Mouse (Mus musculus) stomach, postnatal 0 days (tissue): Measurements from ENCODE around the gene Kctd2. TPM values are rescaled to one million over a fixed set of nuclear protein-coding genes. Genes with fewer than 3 reads are reported as not detected.
"Not testable (repeated sequence)": the region's sequence is repeated elsewhere in the genome, so short reads cannot be mapped to it uniquely, and the experiment has no call there.

ENCODE experiments used
- ATAC-seq: fragments of 200-750 bp; cut with Nextera tagmentation; 2 replicates; pipeline ENCODE4 v1.8.0; 2017; ENCODE audit not compliant: low FRiP score, low TSS enrichment
- DNase-seq: peaks from one replicate; pipeline ENCODE4 v3.0.0-alpha.2; 2016; ENCODE audit warnings: low spot score
- H3K27ac ChIP-seq: fragments of 300-500 bp; sonication (generic); replicated peaks from 2 replicates; pipeline ENCODE4 v1.5.1; 2014; ENCODE audit warnings: mild to moderate bottlenecking, control low read depth
- H3K27me3 ChIP-seq: fragments of 300-500 bp; sonication (generic); 2 replicates; pipeline ENCODE4 v1.6.1; 2014; ENCODE audit warnings: low read length; ENCODE audit not compliant: control insufficient read depth, insufficient read depth
- H3K36me3 ChIP-seq: fragments of 300-500 bp; sonication (generic); 2 replicates; pipeline ENCODE4 v1.6.1; 2014; ENCODE audit warnings: low read length, mixed read lengths; ENCODE audit not compliant: control insufficient read depth, insufficient read depth
- H3K4me1 ChIP-seq: fragments of 300-500 bp; sonication (generic); replicated peaks from 2 replicates; pipeline ENCODE4 v1.6.1; 2014; ENCODE audit warnings: antibody characterized with exemption; ENCODE audit not compliant: control insufficient read depth, insufficient read depth
- H3K4me2 ChIP-seq: fragments of 300-500 bp; sonication (generic); replicated peaks from 2 replicates; pipeline ENCODE4 v1.6.1; 2014; ENCODE audit warnings: low read depth, mild to moderate bottlenecking, control low read depth, moderate library complexity
- H3K4me3 ChIP-seq: fragments of 300-500 bp; sonication (generic); 2 replicates; pipeline ENCODE4 v1.5.1; 2014; ENCODE audit warnings: low read depth, low read length, control low read depth
- H3K9ac ChIP-seq: fragments of 300-500 bp; sonication (generic); 2 replicates; pipeline ENCODE4 v1.6.1; 2014; ENCODE audit warnings: mild to moderate bottlenecking, low read length, control low read depth, mixed read lengths
- H3K9me3 ChIP-seq: fragments of 300-500 bp; sonication (generic); 2 replicates; pipeline ENCODE4 v1.6.1; 2016; ENCODE audit warnings: low read length; ENCODE audit not compliant: control insufficient read depth
- CTCF ChIP-seq: IDR thresholded peaks from 2 replicates; pipeline ENCODE4 v1.5.1; 2016; ENCODE audit warnings: antibody characterized with exemption, low read depth, mild to moderate bottlenecking, moderate library complexity
- EP300 ChIP-seq: optimal IDR thresholded peaks from 2 replicates; pipeline ENCODE3; 2016; ENCODE audit warnings: antibody characterized with exemption
- WGBS: fragments of 180-500 bp; shearing (Covaris S2); extraction: QIAGEN DNeasy Blood & Tissue Kit; methylation state at CpG from one replicate; pipeline ENCODE4 v1.1.7; 2014; 5-methylcytosine and 5-hydroxymethylcytosine counted together
- polyA plus RNA-seq: library from polyadenylated mRNA; unstranded; fragments of >200 nt; fragmentation: Nextera tagmentation; extraction: Ambion mirVana; gene quantifications from 2 replicates; pipeline ENCODE4 v1.2.1, GENCODE M21; 2015

The Kctd2 gene
- polyA plus RNA-seq, 1 experiment from 2014 or later = 11.6 TPM

DNA sequence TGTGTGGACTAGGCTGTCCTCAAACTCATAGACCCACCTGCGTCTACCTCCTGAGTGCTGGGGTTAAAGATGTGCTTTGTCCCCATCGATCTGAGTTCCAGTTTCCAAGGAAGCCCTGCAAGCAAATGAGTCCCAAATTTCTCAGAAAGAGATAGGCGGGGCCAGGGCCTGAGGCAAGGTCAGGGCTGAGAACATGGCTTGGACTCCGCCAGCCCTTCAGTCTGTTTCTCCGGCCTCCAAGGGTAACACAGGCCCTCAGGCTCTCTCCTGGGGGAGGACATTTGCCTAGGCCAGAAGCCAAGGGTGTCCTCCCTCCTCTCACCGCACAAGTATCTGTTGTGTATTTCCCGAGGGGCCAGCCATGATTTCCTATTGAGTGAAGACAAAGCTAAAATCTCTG, 52.3 kb downstream of the Kctd2 start:
- no peak overlapping the region; the same call in 1 of the 2 replicates for H3K27ac ChIP-seq
- H3K36me3 ChIP-seq = no peaks in the 10 kb centered on the region
- ATAC-seq (no peak), DNase-seq (no peak)
- WGBS = 71% methylated on average over 7 of the region's 7 CpGs
- TF ChIP-seq CTCF = no peak
- TF ChIP-seq EP300 = no peak
- no peak overlapping the region for H3K9ac ChIP-seq
- H3K27me3 ChIP-seq = no peaks in the 10 kb centered on the region
- H3K4me1 ChIP-seq = peaks cover 4% of the 10 kb centered on the region; the same call in 1 of the 2 replicates
- no peak overlapping the region for H3K4me2 ChIP-seq
- no peak overlapping the region for H3K4me3 ChIP-seq
- no peaks in the 10 kb centered on the region for H3K9me3 ChIP-seq

- 17% methylated on average over 15 of the region's 15 CpGs for WGBS
- Histone ChIP-seq H3K9me3 (no peaks in the 10 kb centered on the region), H3K4me1 (peaks cover 4% of the 10 kb centered on the region; the same call in 1 of the 2 replicates), H3K27me3 (no peaks in the 10 kb centered on the region), H3K4me3 (no peak overlapping the region), H3K27ac (peak overlapping the region; percentile 24), H3K4me2 (peak overlapping the region; percentile 8; the same call in 1 of the 2 replicates), H3K36me3 (no peaks in the 10 kb centered on the region), H3K9ac (no peak overlapping the region)
- ATAC-seq (peak; percentile 57), DNase-seq (peak; percentile 93)
- TF ChIP-seq EP300 (no peak), CTCF (peak; percentile 98)
Measured at GRCm38 (mm10) chr11:115473626-115474275, 53.8 kb downstream of the Kctd2 start.

DNA sequence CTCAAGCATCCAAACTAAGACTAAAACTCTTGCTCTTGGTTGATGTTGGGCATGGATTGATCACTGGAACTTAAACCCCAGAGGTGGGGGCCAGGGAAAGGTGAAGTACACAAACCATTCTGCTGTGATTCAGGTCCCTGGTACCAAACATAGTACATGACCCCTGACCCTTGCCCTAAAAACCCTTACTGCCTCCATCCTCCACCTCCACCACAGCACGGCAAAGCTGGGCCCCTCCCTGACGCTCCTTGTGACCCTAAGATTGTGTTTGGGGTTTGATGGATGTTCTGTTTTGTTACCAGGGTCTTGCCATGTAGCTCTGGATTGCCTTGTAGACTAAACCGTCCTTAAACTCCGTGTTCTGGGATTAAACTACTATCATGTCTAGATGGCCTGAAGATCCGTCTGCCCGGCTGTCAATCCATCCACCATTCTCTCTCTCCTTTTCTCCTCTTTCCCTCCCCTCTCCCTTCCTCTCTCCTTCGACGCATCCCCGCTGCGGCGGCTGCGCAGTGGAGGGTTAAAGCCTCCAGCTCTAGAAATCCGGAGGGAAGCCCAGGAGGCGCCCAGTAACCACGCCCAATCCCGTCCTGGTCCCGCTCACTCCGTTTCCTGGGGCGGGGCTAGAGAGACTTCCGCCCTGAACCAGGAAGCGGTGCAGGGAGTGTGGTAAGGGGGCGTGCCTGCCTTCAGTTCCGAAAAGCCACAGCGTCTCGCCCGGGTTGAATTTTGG, 55.3 kb downstream of the Kctd2 start, which contains the start of gene Armc7:
Gene Armc7, plus strand, starts transcription at position 643 of the 733 bp plus-strand sequence.
- Histone ChIP-seq H3K4me3 (peak within 1 kb of the TSS; percentile 81), H3K36me3 (no peaks in the 10 kb centered on the region), H3K4me2 (peak within 1 kb of the TSS; percentile 94), H3K4me1 (peaks cover 4% of the 10 kb centered on the region; the same call in 1 of the 2 replicates), H3K9ac (peak within 1 kb of the TSS; percentile 88), H3K27me3 (no peaks in the 10 kb centered on the region), H3K9me3 (no peaks in the 10 kb centered on the region), H3K27ac (peak within 1 kb of the TSS; percentile 78)
- WGBS = 1% methylated on average over 26 of the region's 26 CpGs
- ATAC-seq (peak; percentile 95), DNase-seq (peak; percentile 97)
- TF ChIP-seq CTCF = peak; percentile 15; the same call in 1 of the 2 replicates
- TF ChIP-seq EP300 = no peak

- Histone ChIP-seq H3K36me3 (no peaks in the 10 kb centered on the region), H3K27me3 (no peaks in the 10 kb centered on the region), H3K4me2 (peak overlapping the region; percentile 94), H3K4me3 (peak overlapping the region; percentile 81), H3K9ac (peak overlapping the region; percentile 88), H3K9me3 (no peaks in the 10 kb centered on the region), H3K4me1 (peaks cover 4% of the 10 kb centered on the region; the same call in 1 of the 2 replicates), H3K27ac (peak overlapping the region; percentile 56; the same call in 1 of the 2 replicates)
- WGBS = 3% methylated on average over 28 of the region's 28 CpGs
- DNase-seq (no peak), ATAC-seq (peak; percentile 24; the same call in 1 of the 2 replicates)
- TF ChIP-seq EP300 = no peak
- no peak for TF ChIP-seq CTCF
Measured at GRCm38 (mm10) chr11:115475758-115476237, 55.9 kb downstream of the Kctd2 start.

DNA sequence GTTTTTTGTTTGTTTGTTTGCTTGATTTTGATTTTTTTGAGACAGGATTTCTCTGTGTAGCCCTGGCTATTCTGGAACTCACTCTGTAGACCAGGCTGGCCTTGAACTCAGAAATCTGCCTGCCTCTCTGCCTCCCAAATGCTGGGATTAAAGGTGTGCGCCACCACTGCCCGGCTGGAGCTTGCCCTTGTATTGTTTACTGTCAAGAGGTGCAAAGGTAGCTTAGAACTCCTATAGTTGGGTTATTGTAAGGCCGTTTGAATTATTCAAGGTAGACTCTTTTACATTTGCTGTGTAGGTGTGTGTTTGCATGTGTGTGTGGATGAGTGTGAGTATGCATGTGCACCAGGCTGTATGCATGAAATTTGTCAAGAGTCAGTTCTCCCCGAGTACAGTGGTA, 56.7 kb downstream of the Kctd2 start:
- WGBS = 71% methylated on average over 4 of the region's 4 CpGs
- ATAC-seq = not testable (repeated sequence)

DNA sequence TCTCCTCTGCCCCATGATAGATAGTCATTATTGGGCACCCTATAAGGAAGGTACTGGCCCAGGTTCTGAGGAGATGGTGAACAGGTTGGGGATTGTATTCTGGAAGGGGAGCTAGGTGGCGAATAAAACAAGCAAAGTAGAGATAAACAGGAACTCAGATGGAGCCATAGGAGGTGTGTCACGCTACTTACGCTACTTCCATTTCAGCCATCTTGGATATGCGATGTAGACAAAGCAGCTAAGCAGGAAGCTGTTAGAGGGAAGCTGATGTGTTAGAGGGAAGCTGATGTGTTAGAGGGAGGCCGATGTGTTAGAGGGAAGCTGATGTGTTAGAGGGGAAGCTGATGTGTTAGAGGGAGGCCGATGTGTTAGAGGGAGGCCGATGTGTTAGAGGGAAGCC, 57.5 kb downstream of the Kctd2 start:
- not testable (repeated sequence) for H3K4me2 ChIP-seq

More for the DNA sequence above, 56.7 kb downstream of the Kctd2 start:
- DNase-seq, H3K4me1 ChIP-seq, H3K27ac ChIP-seq, H3K27me3 ChIP-seq, H3K4me3 ChIP-seq, H3K9ac ChIP-seq, H3K9me3 ChIP-seq, H3K36me3 ChIP-seq: not testable (repeated sequence)
- 0 out of 2 replicates have a peak overlapping the region, but pooled peaks have one; percentile 94 for H3K4me2 ChIP-seq

More for the DNA sequence above, 57.5 kb downstream of the Kctd2 start:
- H3K9me3 ChIP-seq, H3K36me3 ChIP-seq, H3K27ac ChIP-seq, ATAC-seq, H3K4me1 ChIP-seq, H3K9ac ChIP-seq, H3K4me3 ChIP-seq, DNase-seq, H3K27me3 ChIP-seq: not testable (repeated sequence)
- 83% methylated on average over 7 of the region's 7 CpGs for WGBS
